Mouse (Mus musculus) liver, embryonic 11.5 days (tissue): ENCODE measurements around the gene Trir. TPM values are rescaled to one million over a fixed set of nuclear protein-coding genes. Genes with fewer than 3 reads are reported as not detected.

Experiments used
- ATAC-seq: fragments of 200-750 bp; cut with Nextera tagmentation; replicated peaks from 2 replicates; pipeline ENCODE4 v1.8.0; 2017; ENCODE audit warnings: moderate number of reproducible peaks, mild to moderate bottlenecking, moderate TSS enrichment, moderate library complexity; ENCODE audit not compliant: low FRiP score
- DNase-seq: peaks from one replicate; pipeline ENCODE4 v3.0.0-alpha.2; 2017; ENCODE audit warnings: low spot score
- H3K27ac ChIP-seq: fragments of 300-500 bp; sonication (generic); 2 replicates; pipeline ENCODE4 v1.5.1; 2014; ENCODE audit warnings: mild to moderate bottlenecking, low read depth, low read length, control low read depth
- H3K27me3 ChIP-seq: fragments of 300-500 bp; sonication (generic); replicated peaks from 2 replicates; pipeline ENCODE4 v1.6.1; 2014; ENCODE audit warnings: low read length, mixed read lengths; ENCODE audit not compliant: control insufficient read depth, insufficient read depth
- H3K36me3 ChIP-seq: fragments of 300-500 bp; sonication (generic); 2 replicates; pipeline ENCODE4 v1.6.1; 2014; ENCODE audit warnings: mild to moderate bottlenecking, low read length, moderate library complexity, mixed read lengths; ENCODE audit not compliant: control insufficient read depth, insufficient read depth
- H3K4me1 ChIP-seq: fragments of 300-500 bp; sonication (generic); replicated peaks from 2 replicates; pipeline ENCODE4 v1.6.1; 2014; ENCODE audit warnings: low read length, mixed read lengths; ENCODE audit not compliant: control insufficient read depth, insufficient read depth
- H3K4me2 ChIP-seq: fragments of 300-500 bp; sonication (generic); 2 replicates; pipeline ENCODE4 v1.6.1; 2014; ENCODE audit warnings: mild to moderate bottlenecking, control low read depth, moderate library complexity
- H3K4me3 ChIP-seq: fragments of 300-500 bp; sonication (generic); 2 replicates; pipeline ENCODE4 v1.5.1; 2014; ENCODE audit warnings: low read depth, low read length, control low read depth
- H3K9ac ChIP-seq: fragments of 300-500 bp; sonication (generic); 2 replicates; pipeline ENCODE4 v1.6.1; 2014; ENCODE audit warnings: low read depth, low read length, control low read depth
- H3K9me3 ChIP-seq: fragments of 300-500 bp; sonication (generic); 2 replicates; pipeline ENCODE4 v1.6.1; 2016; ENCODE audit warnings: low read length, inconsistent platforms, mixed read lengths; ENCODE audit not compliant: control insufficient read depth
- WGBS: fragments of 180-500 bp; shearing (Covaris S2); extraction: QIAGEN DNeasy Blood & Tissue Kit; methylation state at CpG from one replicate; pipeline ENCODE4 v1.1.7; 2014; 5-methylcytosine and 5-hydroxymethylcytosine counted together
- polyA plus RNA-seq: library from polyadenylated mRNA; unstranded; fragments of >200 nt; fragmentation: Nextera tagmentation; extraction: Ambion mirVana; gene quantifications from 2 replicates; pipeline ENCODE4 v1.2.1, GENCODE M21; 2014

Gene Trir
- polyA plus RNA-seq, 1 experiment from 2014 or later = 138 TPM

DNA sequence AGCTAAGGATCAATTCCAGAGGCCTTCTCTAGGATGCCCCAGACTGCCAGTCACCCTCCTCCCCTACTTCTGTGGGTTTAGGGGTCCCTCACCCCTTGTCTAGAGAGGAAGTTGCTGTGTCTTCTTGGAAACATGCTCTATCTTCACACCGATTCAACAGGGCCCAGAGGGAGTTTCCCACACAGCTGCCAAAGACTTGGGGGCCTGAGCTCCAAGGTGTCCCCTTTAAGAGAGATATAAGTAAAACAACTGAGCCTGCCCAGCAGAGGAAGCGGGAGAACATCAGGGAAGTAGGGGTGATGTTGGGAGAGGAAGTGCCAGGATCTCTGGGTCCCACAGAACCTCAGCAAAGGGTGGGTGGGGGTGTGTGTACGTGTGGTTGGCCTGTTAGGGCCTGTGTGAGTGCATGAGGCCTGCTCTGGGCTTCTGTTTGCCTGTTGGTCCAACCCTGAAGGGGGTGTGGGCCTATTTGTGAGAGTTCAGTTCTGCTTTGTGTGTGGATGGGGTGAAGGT is 44.1 kb upstream of the Trir start:
- peak overlapping the region; percentile 0; the same call in 1 of the 2 replicates for H3K4me2 ChIP-seq
- H3K4me3 ChIP-seq = no peak overlapping the region
- ATAC-seq = no peak
- no peaks in the 10 kb centered on the region for H3K9me3 ChIP-seq
- 43% methylated on average over 3 of the region's 3 CpGs for WGBS
- H3K27ac ChIP-seq = 0 out of 2 replicates have a peak overlapping the region, but pooled peaks have one; percentile 17
- no peak overlapping the region for H3K9ac ChIP-seq
- peaks cover 70% of the 10 kb centered on the region for H3K4me1 ChIP-seq
- DNase-seq = no peak
- H3K36me3 ChIP-seq = no peaks in the 10 kb centered on the region
- no peaks in the 10 kb centered on the region for H3K27me3 ChIP-seq

DNA sequence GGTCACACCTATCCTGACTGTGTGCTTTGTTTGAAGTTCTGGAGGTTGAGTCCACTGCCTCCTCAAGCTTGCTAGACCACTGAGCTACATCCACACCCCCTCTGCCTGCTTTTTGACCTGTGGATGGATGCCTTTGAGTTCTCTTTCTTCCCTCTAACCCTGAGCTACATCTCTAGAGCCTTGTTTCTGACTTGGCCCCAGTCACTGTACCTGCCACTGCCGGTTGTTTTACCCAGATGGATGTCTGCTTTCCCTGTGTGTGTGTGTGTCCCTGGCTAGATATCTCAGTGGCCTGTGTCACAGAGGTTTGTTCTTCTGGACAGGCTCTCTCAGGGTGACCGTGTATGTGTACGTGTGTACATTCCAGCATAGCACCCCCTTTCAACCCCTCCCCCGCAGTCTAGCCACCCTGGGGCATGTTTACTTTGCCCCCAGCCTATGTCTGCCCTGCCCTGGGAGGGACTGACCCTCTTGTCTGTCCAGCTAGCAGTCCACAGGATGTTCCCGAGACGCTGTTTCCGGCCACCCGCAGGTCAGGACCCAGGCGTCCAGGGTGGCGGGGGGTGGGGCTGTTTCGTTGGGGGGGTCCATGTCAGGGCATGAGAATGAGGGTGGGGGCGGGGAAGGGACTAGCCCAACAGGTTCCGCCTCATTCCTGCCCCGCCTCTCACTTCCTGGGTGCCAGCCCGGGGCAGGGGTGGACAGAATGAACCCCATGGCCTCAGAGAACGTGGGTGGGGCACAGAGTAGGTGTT is 42.2 kb upstream of the Trir start:
- peak overlapping the region; percentile 79 for H3K27ac ChIP-seq
- peak; percentile 53 for DNase-seq
- peak overlapping the region; percentile 54 for H3K4me3 ChIP-seq
- H3K9me3 ChIP-seq = no peaks in the 10 kb centered on the region
- peak overlapping the region; percentile 77 for H3K9ac ChIP-seq
- peaks cover 65% of the 10 kb centered on the region for H3K4me1 ChIP-seq
- 13% methylated on average over 16 of the region's 16 CpGs for WGBS
- H3K4me2 ChIP-seq = peak overlapping the region; percentile 92
- H3K27me3 ChIP-seq = no peaks in the 10 kb centered on the region
- H3K36me3 ChIP-seq = no peaks in the 10 kb centered on the region
- no peak for ATAC-seq

DNA sequence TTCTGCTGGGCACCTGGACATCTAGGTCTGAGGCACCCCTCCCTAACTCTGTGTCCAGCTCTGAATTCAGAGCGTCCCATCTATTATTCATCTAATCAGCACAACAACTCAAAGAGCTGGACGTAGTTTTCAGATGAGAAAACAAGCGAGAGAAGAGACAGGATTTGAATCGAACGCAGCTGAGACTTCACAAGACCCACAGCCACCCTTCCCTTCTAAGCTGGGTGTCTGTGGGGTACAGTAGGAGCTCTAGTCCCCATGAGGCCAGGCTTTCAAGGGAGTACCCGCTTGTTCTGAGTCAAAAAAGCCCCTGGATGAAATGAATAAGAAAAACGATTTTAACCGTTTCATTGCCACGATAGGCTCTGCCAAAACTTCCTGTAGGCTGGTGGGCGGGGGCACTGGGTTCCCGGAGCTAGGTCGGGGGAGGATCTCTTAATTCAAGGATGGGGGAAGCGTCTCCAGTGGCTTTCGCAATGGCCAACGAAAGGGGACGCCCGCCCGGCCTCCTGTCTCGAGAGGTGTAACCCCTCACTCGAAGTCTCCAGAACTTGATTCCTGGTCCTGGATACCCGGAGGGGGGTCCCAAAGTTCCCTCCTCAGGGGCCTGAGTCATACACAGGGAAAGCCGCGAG is 41.5 kb upstream of the Trir start:
- no peaks in the 10 kb centered on the region for H3K36me3 ChIP-seq
- peak overlapping the region; percentile 54 for H3K4me3 ChIP-seq
- no peak for DNase-seq
- peaks cover 60% of the 10 kb centered on the region for H3K4me1 ChIP-seq
- H3K9me3 ChIP-seq = no peaks in the 10 kb centered on the region
- 2% methylated on average over 23 of the region's 23 CpGs for WGBS
- peak overlapping the region; percentile 77 for H3K9ac ChIP-seq
- H3K27ac ChIP-seq = peak overlapping the region; percentile 85
- H3K27me3 ChIP-seq = no peaks in the 10 kb centered on the region
- no peak for ATAC-seq
- H3K4me2 ChIP-seq = peak overlapping the region; percentile 92

DNA sequence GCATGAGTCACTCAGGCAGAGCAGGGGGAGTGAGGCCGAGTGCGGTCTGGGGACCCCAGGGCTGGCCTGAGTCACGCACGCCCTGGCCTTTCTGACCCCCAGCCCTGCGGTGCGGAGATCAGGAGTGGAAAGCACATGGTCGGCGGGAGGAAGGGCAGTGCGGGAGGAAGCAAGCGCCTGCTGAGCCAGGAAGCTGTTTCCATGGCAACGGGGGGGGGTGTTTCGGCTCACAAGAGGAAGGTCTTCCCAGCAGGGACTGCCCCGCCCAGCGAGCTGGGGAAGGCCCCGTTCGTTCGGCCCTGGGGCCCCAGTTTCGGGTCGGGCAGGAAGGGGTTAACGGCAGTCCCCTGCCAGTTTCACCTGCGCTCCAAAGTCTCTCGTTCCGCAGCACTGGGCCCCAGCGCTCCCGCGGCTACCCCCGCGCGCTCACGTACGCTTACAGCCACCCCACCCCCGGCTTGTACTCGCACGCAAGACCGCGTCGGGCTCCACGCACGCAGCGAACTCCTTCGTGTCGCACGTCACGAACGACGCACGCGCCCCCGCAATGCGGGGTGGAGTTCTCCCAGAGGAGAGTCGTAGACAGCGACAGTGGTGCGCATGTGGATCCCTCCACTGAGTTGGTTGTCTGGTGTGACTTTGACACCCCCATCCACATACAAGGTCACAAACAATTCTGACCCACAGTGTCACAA is 40.8 kb upstream of the Trir start:
- H3K27ac ChIP-seq = peak overlapping the region; percentile 85
- no peaks in the 10 kb centered on the region for H3K36me3 ChIP-seq
- peak overlapping the region; percentile 92 for H3K4me2 ChIP-seq
- H3K9me3 ChIP-seq = no peaks in the 10 kb centered on the region
- H3K4me3 ChIP-seq = peak overlapping the region; percentile 54
- DNase-seq = peak; percentile 89
- H3K9ac ChIP-seq = peak overlapping the region; percentile 77
- WGBS = under 1% methylated on average over 53 of the region's 53 CpGs
- ATAC-seq = peak; percentile 39
- H3K27me3 ChIP-seq = no peaks in the 10 kb centered on the region
- H3K4me1 ChIP-seq = peaks cover 57% of the 10 kb centered on the region

DNA sequence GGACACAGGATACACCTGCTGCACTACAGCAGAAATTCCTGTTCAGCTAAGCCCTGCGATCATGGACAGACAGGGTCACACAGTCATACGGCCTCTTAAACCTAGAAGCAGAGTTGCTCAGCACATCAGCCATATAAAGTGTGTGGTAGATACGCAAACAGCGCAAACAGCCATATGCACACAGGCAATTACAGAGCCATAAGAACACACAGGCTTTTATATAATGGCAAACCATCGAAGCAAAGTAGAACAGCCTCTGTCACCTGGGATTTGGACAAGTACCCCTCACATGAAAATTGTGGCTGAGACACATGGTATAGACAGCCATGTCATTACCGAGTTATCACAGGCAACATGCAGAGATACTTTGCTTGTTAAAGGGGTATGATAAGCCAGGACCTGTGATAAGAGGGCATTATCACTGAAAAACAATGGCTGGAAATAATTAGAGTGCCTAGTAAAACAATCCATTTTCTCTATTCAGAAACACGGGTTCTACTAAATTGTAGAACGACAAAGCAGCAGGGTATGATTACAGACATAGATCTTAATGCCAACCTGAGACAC is 40.2 kb upstream of the Trir start:
- no peaks in the 10 kb centered on the region for H3K27me3 ChIP-seq
- peak overlapping the region; percentile 54 for H3K4me3 ChIP-seq
- peak overlapping the region; percentile 85 for H3K27ac ChIP-seq
- peaks cover 54% of the 10 kb centered on the region for H3K4me1 ChIP-seq
- no peaks in the 10 kb centered on the region for H3K9me3 ChIP-seq
- WGBS = 33% methylated on average over 8 of the region's 8 CpGs
- no peak for DNase-seq
- H3K36me3 ChIP-seq = no peaks in the 10 kb centered on the region
- H3K4me2 ChIP-seq = peak overlapping the region; percentile 92
- H3K9ac ChIP-seq = peak overlapping the region; percentile 77
- ATAC-seq = no peak

DNA sequence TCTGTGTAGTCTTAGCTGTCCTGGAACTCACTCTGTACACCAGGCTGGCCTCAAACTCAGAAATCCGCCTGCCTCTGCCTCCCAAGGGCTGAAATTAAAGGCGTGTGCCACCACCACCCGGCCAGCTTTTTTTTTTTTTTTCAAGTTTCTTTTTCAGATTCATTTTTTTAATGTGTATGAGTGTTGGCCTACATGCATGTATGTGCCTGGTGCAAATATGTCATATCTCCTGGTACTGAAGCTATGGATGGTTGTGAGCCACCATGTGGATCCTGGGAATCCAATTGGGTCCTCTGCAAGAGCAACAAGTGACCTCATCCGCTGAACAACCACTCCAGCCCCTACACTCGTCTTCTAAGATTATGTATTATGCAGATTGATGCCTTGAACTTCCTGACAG is 39.2 kb upstream of the Trir start:
- ATAC-seq (no peak), DNase-seq (no peak)
- WGBS = 79% methylated on average over 5 of the region's 5 CpGs
- no peaks in the 10 kb centered on the region for H3K36me3 ChIP-seq
- no peaks in the 10 kb centered on the region for H3K9me3 ChIP-seq
- H3K4me2 ChIP-seq = no peak overlapping the region
- H3K27ac ChIP-seq = no peak overlapping the region
- H3K4me3 ChIP-seq = no peak overlapping the region
- peaks cover 48% of the 10 kb centered on the region for H3K4me1 ChIP-seq
- no peak overlapping the region for H3K9ac ChIP-seq
- no peaks in the 10 kb centered on the region for H3K27me3 ChIP-seq

DNA sequence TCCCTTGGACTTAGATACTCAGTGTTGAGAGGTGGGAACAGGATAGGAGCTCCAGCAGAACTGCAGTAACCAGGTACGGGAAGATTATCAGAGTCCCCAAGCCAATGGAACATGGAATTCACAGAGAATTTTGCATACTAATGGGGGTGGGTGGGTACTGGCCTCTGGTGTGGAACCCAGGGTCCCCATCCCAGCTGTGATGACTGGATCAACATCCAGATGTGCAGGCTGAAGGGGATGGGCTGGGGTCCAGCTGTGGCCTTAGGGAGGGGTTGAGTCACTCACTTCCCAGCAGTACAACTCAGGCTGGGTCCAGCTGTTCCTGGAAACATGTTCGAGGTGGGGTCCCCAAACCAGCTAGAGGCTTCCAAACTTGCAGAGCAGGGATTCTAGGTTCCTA is 38.7 kb upstream of the Trir start:
- H3K4me3 ChIP-seq = no peak overlapping the region
- H3K36me3 ChIP-seq = no peaks in the 10 kb centered on the region
- H3K27me3 ChIP-seq = no peaks in the 10 kb centered on the region
- no peaks in the 10 kb centered on the region for H3K9me3 ChIP-seq
- peaks cover 43% of the 10 kb centered on the region for H3K4me1 ChIP-seq
- no peak for ATAC-seq
- 65% methylated on average over 2 of the region's 2 CpGs for WGBS
- no peak overlapping the region for H3K4me2 ChIP-seq
- DNase-seq = no peak
- no peak overlapping the region for H3K9ac ChIP-seq
- no peak overlapping the region for H3K27ac ChIP-seq

DNA sequence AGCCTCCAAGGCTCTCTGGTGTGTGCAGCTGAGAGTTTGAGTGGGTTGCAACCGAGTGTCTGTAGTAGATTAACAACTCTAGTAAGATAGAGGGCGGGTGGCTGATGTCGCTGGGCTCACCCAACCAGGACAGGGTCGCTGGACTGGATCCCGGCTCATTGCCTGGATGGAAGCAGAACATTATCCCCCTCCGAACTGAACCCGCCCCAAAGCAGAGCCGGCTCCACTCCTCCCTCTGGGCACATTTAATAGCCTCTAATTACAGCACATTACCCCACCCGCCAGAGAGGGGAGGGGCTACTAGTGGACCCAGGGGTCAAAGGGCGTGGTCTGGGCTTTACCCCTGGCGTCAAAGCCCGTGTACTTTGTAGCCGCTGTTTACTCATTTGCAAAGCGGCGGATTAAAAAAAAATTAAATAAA is 37.3 kb upstream of the Trir start:
- H3K9me3 ChIP-seq = no peaks in the 10 kb centered on the region
- 11% methylated on average over 15 of the region's 15 CpGs for WGBS
- peak overlapping the region; percentile 93 for H3K4me2 ChIP-seq
- DNase-seq (no peak), ATAC-seq (no peak)
- no peaks in the 10 kb centered on the region for H3K27me3 ChIP-seq
- H3K27ac ChIP-seq = no peak overlapping the region
- no peaks in the 10 kb centered on the region for H3K36me3 ChIP-seq
- peak overlapping the region; percentile 50; the same call in 1 of the 2 replicates for H3K9ac ChIP-seq
- H3K4me3 ChIP-seq = peak overlapping the region; percentile 67
- H3K4me1 ChIP-seq = peaks cover 36% of the 10 kb centered on the region
